Mouse (Mus musculus) spleen, postnatal 0 days (tissue): ENCODE data around the gene Kcnj5. TPM values are rescaled to one million over a fixed set of nuclear protein-coding genes. Genes with fewer than 3 reads are reported as not detected.

Experiments used
- polyA plus RNA-seq: library from polyadenylated mRNA; unstranded; fragments of >200 nt; fragmentation: Nextera tagmentation; extraction: Ambion mirVana; gene quantifications from 2 replicates; pipeline ENCODE4 v1.2.1, GENCODE M21; 2015

Gene Kcnj5
- polyA plus RNA-seq = 0.76 and 0.77 TPM in 2 replicates

DNA sequence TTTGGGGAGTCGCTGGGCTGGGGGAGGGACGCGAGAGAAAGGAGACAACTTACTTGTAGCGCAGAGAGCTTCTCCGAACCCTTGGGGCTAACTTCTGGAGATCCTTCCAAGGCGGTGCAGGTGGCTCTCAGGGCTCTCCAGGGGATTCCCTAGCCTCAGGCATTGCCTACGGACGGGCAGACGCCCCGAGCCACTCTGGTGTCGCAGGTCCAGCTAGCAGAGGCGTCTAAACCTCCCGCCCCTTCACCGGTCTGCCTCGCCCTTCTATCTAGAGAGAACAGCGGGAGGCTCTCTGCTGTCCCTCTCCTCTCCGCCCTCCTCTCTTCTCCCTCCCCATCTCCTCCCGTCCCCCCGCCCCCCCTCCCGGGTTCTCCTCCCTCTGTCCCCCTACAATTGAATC, at the start of gene Kcnj5:
Kcnj5 (minus strand) TSS at position 300 of the 400 bp plus-strand sequence.

GRCm38 (mm10) chr9:32372202-32372601, 28.1 kb upstream of the Kcnj5 start, which contains the start of gene Kcnj1:
Kcnj1 (plus strand) TSS chr9:32372493.

Other genes with a start within 250 kb of the Kcnj5 start
- gene Arhgap32, start 228.2 kb downstream of the Kcnj5 start, polyA plus RNA-seq = 1.0 and 1.3 TPM in 2 replicates
- not detected in 2 replicates for gene Kcnj1, start 28.1 kb upstream of the Kcnj5 start, polyA plus RNA-seq
- gene Fli1, start 198.5 kb upstream of the Kcnj5 start, polyA plus RNA-seq = 16.6 and 18.7 TPM in 2 replicates